Mouse (Mus musculus) pancreas, adult 10 weeks (tissue): ENCODE data around the gene Sbp. TPM values are rescaled to one million over a fixed set of nuclear protein-coding genes. Genes with fewer than 3 reads are reported as not detected.

ENCODE experiments used
- polyA plus RNA-seq: library from polyadenylated mRNA; stranded (reverse); fragments of 350-450 nt; fragmentation: Illumina TruSeq; extraction: RNeasy Lipid Tissue Mini Kit (QIAGEN cat#74804); gene quantifications from one replicate; pipeline ENCODE4 v1.2.3, GENCODE M21; 2015; ENCODE audit warnings: low read depth, low replicate concordance; ENCODE audit not compliant: insufficient read depth

Sbp gene
- polyA plus RNA-seq = not detected

GRCm38 (mm10) chr17:23941372-23941771 is at the start of gene Sbp:
Gene Sbp, plus strand, starts transcription at chr17:23941672.

GRCm38 (mm10) chr17:23917158-23917557 is 24.3 kb upstream of the Sbp start, which contains the start of gene Dcpp3:
Gene Dcpp3, plus strand, starts transcription at chr17:23917458.

DNA sequence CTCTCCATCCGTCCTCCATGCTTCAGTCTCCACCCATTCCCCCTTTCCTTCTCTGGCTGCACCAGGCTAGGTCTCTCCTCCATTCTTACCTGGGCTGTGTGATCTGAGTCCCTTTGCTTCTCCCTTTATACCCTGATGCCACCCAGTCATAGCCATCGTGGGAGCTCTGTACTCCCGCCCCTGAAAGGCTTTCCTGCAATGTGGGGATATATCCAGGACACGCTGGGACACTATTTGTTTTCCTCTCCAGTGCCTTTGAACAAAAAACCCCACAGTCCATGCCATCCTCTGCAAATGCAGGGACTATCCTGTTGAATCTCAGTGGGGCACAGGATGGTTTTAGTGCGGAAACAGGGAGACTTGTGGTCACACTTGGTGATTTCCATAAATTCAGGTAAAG is 13.7 kb downstream of the Sbp start, which contains the start of gene Sbpl:
Gene Sbpl, minus strand, starts transcription at position 101 of the 400 bp plus-strand sequence.

DNA sequence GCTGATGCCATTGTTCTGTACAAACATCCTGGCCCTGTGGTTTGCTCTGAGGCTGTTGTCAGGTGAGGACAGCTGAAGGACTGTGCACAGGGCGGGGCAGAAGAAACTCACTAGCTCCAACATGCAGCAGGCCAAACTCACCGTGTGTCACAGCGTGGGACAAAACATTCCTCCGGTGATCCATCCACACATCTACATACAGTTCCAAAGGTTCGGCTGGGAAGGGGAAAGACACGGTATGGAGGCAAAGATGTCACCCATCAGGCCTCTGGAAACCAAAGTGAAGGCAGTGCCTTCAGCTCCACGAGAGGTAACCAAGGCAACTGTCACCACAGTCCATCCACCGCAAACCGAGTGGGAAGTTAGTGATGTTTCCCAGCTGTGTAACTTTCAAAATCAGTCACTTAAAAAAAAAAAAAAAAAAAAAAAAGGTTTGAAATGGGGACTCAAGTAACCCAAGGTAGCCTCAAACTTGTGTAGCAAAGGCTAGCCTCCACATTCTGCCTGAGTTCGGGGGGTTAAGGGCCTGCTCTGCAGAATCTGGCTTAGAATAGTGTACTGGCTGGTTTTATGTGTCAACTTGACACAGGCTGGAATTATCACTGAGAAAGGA is 38.9 kb downstream of the Sbp start, which contains the start of gene Prss30:
Gene Prss30, minus strand, starts transcription at position 270 of the 613 bp plus-strand sequence.

Other genes starting within 250 kb of the Sbp start
- not detected for gene 1520401A03Rik, start 218.9 kb upstream of the Sbp start, polyA plus RNA-seq
- gene Pkmyt1, start 215.3 kb upstream of the Sbp start, polyA plus RNA-seq = 3.3 TPM
- 5.0 TPM for gene Paqr4, start 200.8 kb upstream of the Sbp start, polyA plus RNA-seq
- gene Kremen2, start 195.8 kb upstream of the Sbp start, polyA plus RNA-seq = not detected
- gene Flywch1, start 170.1 kb upstream of the Sbp start, polyA plus RNA-seq = 9.7 TPM
- gene Flywch2, start 155.6 kb upstream of the Sbp start, polyA plus RNA-seq = 1.3 TPM
- gene Srrm2, start 151.1 kb upstream of the Sbp start, polyA plus RNA-seq = 176 TPM
- 116 TPM for gene Elob, start 112.5 kb upstream of the Sbp start, polyA plus RNA-seq
- gene Prss33, start 105.6 kb upstream of the Sbp start, polyA plus RNA-seq = not detected
- not detected for gene Prss32, start 97.8 kb upstream of the Sbp start, polyA plus RNA-seq
- not detected for gene Prss41, start 97.5 kb upstream of the Sbp start, polyA plus RNA-seq
- gene Prss21, start 73.6 kb upstream of the Sbp start, polyA plus RNA-seq = not detected
- gene Dcpp1, start 60.8 kb upstream of the Sbp start, polyA plus RNA-seq = not detected
- not detected for gene Dcpp2, start 60.8 kb upstream of the Sbp start, polyA plus RNA-seq
- gene Dcpp3, start 24.2 kb upstream of the Sbp start, polyA plus RNA-seq = not detected
- gene Sbpl, start 13.6 kb downstream of the Sbp start, polyA plus RNA-seq = not detected
- not detected for gene Prss30, start 38.9 kb downstream of the Sbp start, polyA plus RNA-seq
- not detected for gene Prss22, start 56.4 kb downstream of the Sbp start, polyA plus RNA-seq
- gene Prss27, start 96.5 kb downstream of the Sbp start, polyA plus RNA-seq = not detected
- 3.1 TPM for gene Kctd5, start 131.8 kb downstream of the Sbp start, polyA plus RNA-seq
- gene Pdpk1, start 209.3 kb downstream of the Sbp start, polyA plus RNA-seq = 5.4 TPM
- gene Amdhd2, start 222.1 kb downstream of the Sbp start, polyA plus RNA-seq = 10.6 TPM
- gene Atp6v0c, start 228.0 kb downstream of the Sbp start, polyA plus RNA-seq = 67.3 TPM